Mouse (Mus musculus) cerebellum, adult 2 months (tissue): ENCODE data around the gene Ahrr. TPM values are rescaled to one million over a fixed set of nuclear protein-coding genes. Genes with fewer than 3 reads are reported as not detected.

Source experiments
- DNase-seq, 2 experiments: peaks; one replicate each; pipeline ENCODE4 v3.0.0; 2021
- H3K27ac ChIP-seq: fragments of 200-500 bp; 2 replicates; pipeline ENCODE4 v1.5.1; 2012; ENCODE audit warnings: low read length, control low read depth, inconsistent platforms; ENCODE audit not compliant: insufficient read depth
- H3K27me3 ChIP-seq: fragments of 200-500 bp; 2 replicates; pipeline ENCODE4 v1.6.1; 2012; ENCODE audit warnings: inconsistent platforms, mild to moderate bottlenecking, low read length, moderate library complexity; ENCODE audit not compliant: control insufficient read depth, insufficient read depth
- H3K4me1 ChIP-seq: fragments of 200-500 bp; 2 replicates; pipeline ENCODE4 v1.6.1; 2011; ENCODE audit warnings: low read length; ENCODE audit not compliant: control insufficient read depth, insufficient read depth
- H3K4me3 ChIP-seq: fragments of 200-500 bp; replicated peaks from 2 replicates; pipeline ENCODE3; 2011; ENCODE audit warnings: mild to moderate bottlenecking, low read depth, low read length, control low read depth; ENCODE audit not compliant: insufficient read depth
- CTCF ChIP-seq: fragments of 200-500 bp; IDR thresholded peaks from 2 replicates; pipeline ENCODE4 v1.5.1; 2011; ENCODE audit warnings: low read depth, mild to moderate bottlenecking, control low read depth, low read length, moderate library complexity, borderline replicate concordance; ENCODE audit not compliant: insufficient read depth
- POLR2A ChIP-seq: fragments of 200-500 bp; IDR thresholded peaks from 2 replicates; pipeline ENCODE4 v1.6.1; 2011; ENCODE audit warnings: low read length, control low read depth, borderline replicate concordance; ENCODE audit not compliant: insufficient read depth
- WGBS: fragments of 180-500 bp; shearing (Covaris S2); methylation state at CpG from one replicate; pipeline ENCODE4 v1.1.7; 2018; 5-methylcytosine and 5-hydroxymethylcytosine counted together
- polyA plus RNA-seq: library from polyadenylated mRNA; depleted of rRNA; stranded (reverse); fragments of >200 nt; gene quantifications from 2 replicates; pipeline ENCODE4 v1.2.3, GENCODE M21; 2012; rRNA removed

Gene Ahrr
- polyA plus RNA-seq, 1 experiment = 0.18 TPM

DNA sequence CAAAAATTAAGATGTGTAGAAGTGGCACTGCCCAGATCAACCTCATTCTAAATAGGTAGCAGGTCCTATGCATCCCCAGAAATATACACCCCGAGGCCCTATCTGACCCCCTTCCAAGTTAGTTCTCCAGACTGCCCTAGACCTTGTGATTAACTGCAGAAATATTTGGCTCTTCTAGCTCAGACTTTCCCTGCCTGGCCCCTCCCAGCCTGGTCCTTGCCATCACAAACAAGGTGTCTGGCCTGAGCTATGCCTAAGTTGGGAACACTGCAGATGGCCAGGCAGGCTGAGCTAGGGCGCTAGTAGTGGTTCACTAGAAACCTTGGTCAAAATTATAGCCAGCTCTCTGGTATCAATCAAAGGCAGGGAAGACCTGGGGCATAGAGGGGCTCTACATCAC lies 124.6 kb downstream of the Ahrr start:
- Histone ChIP-seq H3K27ac (no peak overlapping the region), H3K4me3 (no peak overlapping the region), H3K27me3 (no peaks in the 10 kb centered on the region), H3K4me1 (no peaks in the 10 kb centered on the region)
- TF ChIP-seq CTCF = no peak
- TF ChIP-seq POLR2A = no peak
- DNase-seq = no peak
- 90% methylated on average over 2 of the region's 2 CpGs for WGBS

DNA sequence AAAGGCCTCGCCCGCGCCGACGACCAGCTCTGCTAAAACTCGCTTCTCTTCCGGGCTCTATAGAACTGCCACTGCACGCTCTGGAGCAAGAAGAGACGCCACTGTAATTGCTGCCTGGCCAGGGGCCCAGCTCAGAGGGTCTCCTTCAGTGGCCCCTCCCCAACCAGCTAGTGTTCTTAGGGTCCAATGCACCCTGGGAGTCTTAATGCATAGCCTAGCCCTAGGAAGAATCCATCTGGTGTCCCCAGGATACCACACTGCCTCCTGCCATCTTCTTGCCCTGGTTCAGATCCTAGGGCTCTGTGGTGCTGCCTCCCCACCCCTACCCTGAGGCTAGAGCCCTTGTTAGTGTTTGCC lies 125.1 kb downstream of the Ahrr start:
- H3K4me1 ChIP-seq = no peaks in the 10 kb centered on the region
- 6% methylated on average over 9 of the region's 9 CpGs for WGBS
- no peak overlapping the region for H3K4me3 ChIP-seq
- H3K27me3 ChIP-seq = no peaks in the 10 kb centered on the region
- TF ChIP-seq CTCF = no peak
- no peak for TF ChIP-seq POLR2A
- no peak overlapping the region for H3K27ac ChIP-seq
- no peak for DNase-seq

DNA sequence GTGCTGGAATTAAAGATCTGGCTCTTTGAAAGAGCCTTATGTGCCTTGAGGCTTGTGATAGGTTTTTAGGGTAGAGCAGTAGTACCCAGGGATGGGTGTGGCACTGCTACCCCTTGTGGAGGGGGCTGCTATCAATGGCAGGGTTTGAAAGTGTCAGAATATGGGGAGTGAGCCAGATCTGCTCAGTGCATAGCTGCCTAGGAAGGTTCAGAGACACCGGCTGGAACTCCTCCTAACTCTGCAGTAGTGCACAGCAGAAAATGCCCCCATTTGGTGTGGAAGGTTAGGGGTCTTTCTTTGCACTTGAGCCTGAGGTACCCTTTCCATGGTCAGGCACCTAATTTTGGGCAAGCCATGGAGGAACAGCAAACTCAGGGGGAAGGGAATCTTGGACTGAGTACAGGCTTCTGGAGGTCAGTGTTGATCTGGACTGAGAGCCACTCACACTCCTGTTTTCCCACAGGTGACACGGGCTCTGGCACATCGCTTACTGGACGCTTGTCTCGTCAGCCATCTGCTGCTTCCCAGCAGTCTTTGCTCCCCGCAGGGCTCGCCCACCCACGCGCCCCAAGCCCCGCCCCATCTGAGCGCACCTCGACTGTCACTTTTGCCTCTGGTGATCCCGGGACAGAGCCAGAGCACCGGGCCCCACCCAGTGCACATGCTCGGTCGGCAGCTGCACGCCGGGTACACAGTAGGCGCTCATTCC lies 125.6 kb downstream of the Ahrr start:
- no peaks in the 10 kb centered on the region for H3K4me1 ChIP-seq
- TF ChIP-seq CTCF (no peak), POLR2A (no peak)
- peak overlapping the region; percentile 20 for H3K4me3 ChIP-seq
- no peak overlapping the region for H3K27ac ChIP-seq
- peak; percentile 33 to 48 for DNase-seq
- WGBS = 4% methylated on average over 19 of the region's 19 CpGs
- H3K27me3 ChIP-seq = no peaks in the 10 kb centered on the region

Other genes with a start within 250 kb of the Ahrr start
- 8.2 and 9.7 TPM in 2 replicates for gene Cep72, start 230.0 kb downstream of the Ahrr start, polyA plus RNA-seq
- 7.4 and 10.9 TPM in 2 replicates for gene Slc9a3, start 170.9 kb downstream of the Ahrr start, polyA plus RNA-seq
- 58.6 and 61.7 TPM in 2 replicates for gene Exoc3, start 83.6 kb downstream of the Ahrr start, polyA plus RNA-seq
- gene Pdcd6, start 25.2 kb upstream of the Ahrr start, polyA plus RNA-seq = 144 and 153 TPM in 2 replicates
- 411 and 417 TPM in 2 replicates for gene Sdha, start 57.9 kb upstream of the Ahrr start, polyA plus RNA-seq
- 36.9 and 41.1 TPM in 2 replicates for gene Ccdc127, start 58.0 kb upstream of the Ahrr start, polyA plus RNA-seq
- gene Lrrc14b, start 71.7 kb upstream of the Ahrr start, polyA plus RNA-seq = 0.43 and 0.60 TPM in 2 replicates
- gene Zfp72, start 98.5 kb upstream of the Ahrr start, polyA plus RNA-seq = 2.0 and 2.4 TPM in 2 replicates
- 20.5 and 21.7 TPM in 2 replicates for gene Ftl1-ps1, start 107.4 kb upstream of the Ahrr start, polyA plus RNA-seq
- gene Zfp825, start 201.7 kb upstream of the Ahrr start, polyA plus RNA-seq = 8.6 and 8.8 TPM in 2 replicates